Mouse (Mus musculus): ENCODE results near the gene Rps3. TPM values are rescaled to one million over a fixed set of nuclear protein-coding genes. Genes with fewer than 3 reads are reported as not detected.

Rps3 gene
- polyA plus RNA-seq, 1 experiment from 2014 or later, result 687 TPM

GRCm38 (mm10) chr7:99443164-99443563, 40.4 kb downstream of the Rps3 start:
- peaks cover 5% of the 10 kb centered on the region; the same call in 1 of the 2 replicates for H3K4me1 ChIP-seq (ENCODE audit: control insufficient read depth, insufficient read depth, low read length)
- no peak overlapping the region for H3K4me3 ChIP-seq (ENCODE audit: low read depth, low read length)
- ATAC-seq (ENCODE audit: insufficient read depth, low FRiP score, low TSS enrichment) (no peak), DNase-seq (ENCODE audit: low spot score) (no peak)
- 62% methylated on average over 5 of the region's 5 CpGs for WGBS
- no peaks in the 10 kb centered on the region for H3K27me3 ChIP-seq (ENCODE audit: control insufficient read depth, insufficient read depth, low read length)
- H3K9me3 ChIP-seq (ENCODE audit: control insufficient read depth, low read length), result no peaks in the 10 kb centered on the region
- no peaks in the 10 kb centered on the region for H3K36me3 ChIP-seq (ENCODE audit: control insufficient read depth, insufficient read depth, low read length)
- H3K4me2 ChIP-seq (ENCODE audit: low read depth), result no peak overlapping the region
- no peak overlapping the region for H3K27ac ChIP-seq (ENCODE audit: low read depth, low read length)
- no peak overlapping the region for H3K9ac ChIP-seq (ENCODE audit: low read length)

GRCm38 (mm10) chr7:99441534-99442072, 41.9 kb downstream of the Rps3 start:
- H3K27me3 ChIP-seq (ENCODE audit: control insufficient read depth, insufficient read depth, low read length), result no peaks in the 10 kb centered on the region
- no peak overlapping the region for H3K9ac ChIP-seq (ENCODE audit: low read length)
- peaks cover 6% of the 10 kb centered on the region for H3K4me1 ChIP-seq (ENCODE audit: control insufficient read depth, insufficient read depth, low read length)
- WGBS, result 31% methylated on average over 6 of the region's 6 CpGs
- DNase-seq (ENCODE audit: low spot score), result no peak
- H3K4me3 ChIP-seq (ENCODE audit: low read depth, low read length), result no peak overlapping the region
- ATAC-seq (ENCODE audit: insufficient read depth, low FRiP score, low TSS enrichment), result no peak
- no peak overlapping the region for H3K4me2 ChIP-seq (ENCODE audit: low read depth)
- H3K27ac ChIP-seq (ENCODE audit: low read depth, low read length), result 0 out of 2 replicates have a peak overlapping the region, but pooled peaks have one; percentile 35
- H3K36me3 ChIP-seq (ENCODE audit: control insufficient read depth, insufficient read depth, low read length), result no peaks in the 10 kb centered on the region
- no peaks in the 10 kb centered on the region for H3K9me3 ChIP-seq (ENCODE audit: control insufficient read depth, low read length)

- no peaks in the 10 kb centered on the region for H3K27me3 ChIP-seq (ENCODE audit: control insufficient read depth, insufficient read depth, low read length)
- no peak overlapping the region for H3K9ac ChIP-seq (ENCODE audit: low read length)
- H3K4me2 ChIP-seq (ENCODE audit: low read depth), result no peak overlapping the region
- H3K9me3 ChIP-seq (ENCODE audit: control insufficient read depth, low read length), result no peaks in the 10 kb centered on the region
- H3K4me3 ChIP-seq (ENCODE audit: low read depth, low read length), result no peak overlapping the region
- DNase-seq (ENCODE audit: low spot score) (no peak), ATAC-seq (ENCODE audit: insufficient read depth, low FRiP score, low TSS enrichment) (no peak)
- H3K4me1 ChIP-seq (ENCODE audit: control insufficient read depth, insufficient read depth, low read length), result peaks cover 9% of the 10 kb centered on the region
- no peaks in the 10 kb centered on the region for H3K36me3 ChIP-seq (ENCODE audit: control insufficient read depth, insufficient read depth, low read length)
- no peak overlapping the region for H3K27ac ChIP-seq (ENCODE audit: low read depth, low read length)
- WGBS, result 80% methylated on average over 10 of the region's 10 CpGs
These were observed 44.7 kb downstream of the Rps3 start for GRCm38 (mm10) chr7:99438881-99439280.

GRCm38 (mm10) chr7:99436530-99436929, 47.0 kb downstream of the Rps3 start:
- H3K9ac ChIP-seq (ENCODE audit: low read length), result no peak overlapping the region
- no peak for ATAC-seq (ENCODE audit: insufficient read depth, low FRiP score, low TSS enrichment)
- H3K4me2 ChIP-seq (ENCODE audit: low read depth), result no peak overlapping the region
- no peak overlapping the region for H3K4me3 ChIP-seq (ENCODE audit: low read depth, low read length)
- WGBS, result 4% methylated on average over 4 of the region's 4 CpGs
- H3K27ac ChIP-seq (ENCODE audit: low read depth, low read length), result no peak overlapping the region
- H3K4me1 ChIP-seq (ENCODE audit: control insufficient read depth, insufficient read depth, low read length), result peaks cover 13% of the 10 kb centered on the region
- no peaks in the 10 kb centered on the region for H3K9me3 ChIP-seq (ENCODE audit: control insufficient read depth, low read length)
- H3K36me3 ChIP-seq (ENCODE audit: control insufficient read depth, insufficient read depth, low read length), result no peaks in the 10 kb centered on the region
- H3K27me3 ChIP-seq (ENCODE audit: control insufficient read depth, insufficient read depth, low read length), result no peaks in the 10 kb centered on the region
- no peak for DNase-seq (ENCODE audit: low spot score)

- 55% methylated on average over 12 of the region's 12 CpGs for WGBS
- H3K4me2 ChIP-seq (ENCODE audit: low read depth), result no peak overlapping the region
These were observed 48.8 kb downstream of the Rps3 start for GRCm38 (mm10) chr7:99434672-99435250.

GRCm38 (mm10) chr7:99432863-99433262, 50.7 kb downstream of the Rps3 start:
- ATAC-seq (ENCODE audit: insufficient read depth, low FRiP score, low TSS enrichment), result no peak

More at GRCm38 (mm10) chr7:99434672-99435250, 48.8 kb downstream of the Rps3 start:
- H3K4me1 ChIP-seq (ENCODE audit: control insufficient read depth, insufficient read depth, low read length), result peaks cover 13% of the 10 kb centered on the region
- ATAC-seq (ENCODE audit: insufficient read depth, low FRiP score, low TSS enrichment) (no peak), DNase-seq (ENCODE audit: low spot score) (no peak)
- no peaks in the 10 kb centered on the region for H3K9me3 ChIP-seq (ENCODE audit: control insufficient read depth, low read length)
- no peaks in the 10 kb centered on the region for H3K27me3 ChIP-seq (ENCODE audit: control insufficient read depth, insufficient read depth, low read length)
- no peak overlapping the region for H3K27ac ChIP-seq (ENCODE audit: low read depth, low read length)
- no peaks in the 10 kb centered on the region; the same call in 1 of the 2 replicates for H3K36me3 ChIP-seq (ENCODE audit: control insufficient read depth, insufficient read depth, low read length)
- H3K4me3 ChIP-seq (ENCODE audit: low read depth, low read length), result no peak overlapping the region
- no peak overlapping the region for H3K9ac ChIP-seq (ENCODE audit: low read length)

GRCm38 (mm10) chr7:99432248-99432647, 51.3 kb downstream of the Rps3 start:
- ATAC-seq (ENCODE audit: insufficient read depth, low FRiP score, low TSS enrichment), result no peak
- Histone ChIP-seq H3K9ac (ENCODE audit: low read length) (0 out of 2 replicates have a peak overlapping the region, but pooled peaks have one; percentile 23), H3K4me2 (ENCODE audit: low read depth) (no peak overlapping the region), H3K36me3 (ENCODE audit: control insufficient read depth, insufficient read depth, low read length) (no peaks in the 10 kb centered on the region; the same call in 1 of the 2 replicates), H3K4me3 (ENCODE audit: low read depth, low read length) (no peak overlapping the region), H3K27me3 (ENCODE audit: control insufficient read depth, insufficient read depth, low read length) (no peaks in the 10 kb centered on the region), H3K9me3 (ENCODE audit: control insufficient read depth, low read length) (no peaks in the 10 kb centered on the region), H3K4me1 (ENCODE audit: control insufficient read depth, insufficient read depth, low read length) (peaks cover 11% of the 10 kb centered on the region), H3K27ac (ENCODE audit: low read depth, low read length) (no peak overlapping the region)
- no peak for DNase-seq (ENCODE audit: low spot score)
- WGBS, result 65% methylated on average over 14 of the region's 14 CpGs

More at GRCm38 (mm10) chr7:99432863-99433262, 50.7 kb downstream of the Rps3 start:
- Histone ChIP-seq H3K4me1 (ENCODE audit: control insufficient read depth, insufficient read depth, low read length) (peaks cover 13% of the 10 kb centered on the region), H3K9ac (ENCODE audit: low read length) (no peak overlapping the region), H3K4me3 (ENCODE audit: low read depth, low read length) (no peak overlapping the region), H3K36me3 (ENCODE audit: control insufficient read depth, insufficient read depth, low read length) (no peaks in the 10 kb centered on the region; the same call in 1 of the 2 replicates), H3K9me3 (ENCODE audit: control insufficient read depth, low read length) (no peaks in the 10 kb centered on the region), H3K27ac (ENCODE audit: low read depth, low read length) (no peak overlapping the region), H3K4me2 (ENCODE audit: low read depth) (no peak overlapping the region), H3K27me3 (ENCODE audit: control insufficient read depth, insufficient read depth, low read length) (no peaks in the 10 kb centered on the region)
- WGBS, result 90% methylated on average over 6 of the region's 6 CpGs
- DNase-seq (ENCODE audit: low spot score), result no peak

- H3K4me2 ChIP-seq (ENCODE audit: low read depth), result no peak overlapping the region
- no peak overlapping the region for H3K27ac ChIP-seq (ENCODE audit: low read depth, low read length)
- no peaks in the 10 kb centered on the region; the same call in 1 of the 2 replicates for H3K36me3 ChIP-seq (ENCODE audit: control insufficient read depth, insufficient read depth, low read length)
- peaks cover 4% of the 10 kb centered on the region; the same call in 1 of the 2 replicates for H3K4me1 ChIP-seq (ENCODE audit: control insufficient read depth, insufficient read depth, low read length)
- 69% methylated on average over 11 of the region's 11 CpGs for WGBS
- H3K4me3 ChIP-seq (ENCODE audit: low read depth, low read length), result no peak overlapping the region
- ATAC-seq (ENCODE audit: insufficient read depth, low FRiP score, low TSS enrichment) (no peak), DNase-seq (ENCODE audit: low spot score) (no peak)
- H3K27me3 ChIP-seq (ENCODE audit: control insufficient read depth, insufficient read depth, low read length), result no peaks in the 10 kb centered on the region
- H3K9me3 ChIP-seq (ENCODE audit: control insufficient read depth, low read length), result no peaks in the 10 kb centered on the region
- no peak overlapping the region for H3K9ac ChIP-seq (ENCODE audit: low read length)
These were observed 53.3 kb downstream of the Rps3 start for GRCm38 (mm10) chr7:99430246-99430645.

GRCm38 (mm10) chr7:99429786-99430185, 53.8 kb downstream of the Rps3 start:
- WGBS, result 52% methylated on average over 6 of the region's 6 CpGs
- H3K9me3 ChIP-seq (ENCODE audit: control insufficient read depth, low read length), result no peaks in the 10 kb centered on the region
- no peak overlapping the region for H3K4me3 ChIP-seq (ENCODE audit: low read depth, low read length)
- no peak overlapping the region for H3K27ac ChIP-seq (ENCODE audit: low read depth, low read length)
- H3K9ac ChIP-seq (ENCODE audit: low read length), result no peak overlapping the region
- H3K4me2 ChIP-seq (ENCODE audit: low read depth), result no peak overlapping the region
- H3K36me3 ChIP-seq (ENCODE audit: control insufficient read depth, insufficient read depth, low read length), result no peaks in the 10 kb centered on the region; the same call in 1 of the 2 replicates
- H3K27me3 ChIP-seq (ENCODE audit: control insufficient read depth, insufficient read depth, low read length), result no peaks in the 10 kb centered on the region
- no peak for DNase-seq (ENCODE audit: low spot score)
- ATAC-seq (ENCODE audit: insufficient read depth, low FRiP score, low TSS enrichment), result no peak
- peaks cover 4% of the 10 kb centered on the region; the same call in 1 of the 2 replicates for H3K4me1 ChIP-seq (ENCODE audit: control insufficient read depth, insufficient read depth, low read length)
